Mouse (Mus musculus) ES-Bruce4 (cell line): ENCODE measurements around the gene Traf3ip3. TPM values are rescaled to one million over a fixed set of nuclear protein-coding genes. Genes with fewer than 3 reads are reported as not detected.

Experiments used
- H3K27ac ChIP-seq: 2 replicates; pipeline ENCODE4 v1.5.1; 2012; ENCODE audit warnings: low read length, inconsistent platforms; ENCODE audit not compliant: insufficient read depth
- H3K27me3 ChIP-seq: 2 replicates; pipeline ENCODE4 v1.6.1; 2012; ENCODE audit warnings: mild to moderate bottlenecking, low read length, inconsistent platforms; ENCODE audit not compliant: control insufficient read depth, poor library complexity, insufficient read depth, severe bottlenecking
- H3K36me3 ChIP-seq: 2 replicates; pipeline ENCODE4 v1.6.1; 2012; ENCODE audit warnings: inconsistent platforms, mild to moderate bottlenecking, low read length, moderate library complexity; ENCODE audit not compliant: control insufficient read depth, poor library complexity, insufficient read depth, severe bottlenecking
- H3K4me1 ChIP-seq: one replicate; pipeline ENCODE4 v1.8.1; 2011; ENCODE audit warnings: low read length; ENCODE audit not compliant: control insufficient read depth, insufficient read depth
- H3K4me3 ChIP-seq: 2 replicates; pipeline ENCODE4 v1.5.1; 2011; ENCODE audit warnings: low read depth, mild to moderate bottlenecking, low read length
- H3K9ac ChIP-seq: 2 replicates; pipeline ENCODE4 v1.6.1; 2012; ENCODE audit warnings: low read depth, mild to moderate bottlenecking, inconsistent platforms; ENCODE audit not compliant: poor library complexity, severe bottlenecking
- H3K9me3 ChIP-seq: replicated peaks from 2 replicates; pipeline ENCODE4 v1.6.1; 2012; ENCODE audit warnings: mild to moderate bottlenecking, low read length, inconsistent platforms; ENCODE audit not compliant: control insufficient read depth, poor library complexity, insufficient read depth, severe bottlenecking
- CTCF ChIP-seq: IDR thresholded peaks from one replicate; pipeline ENCODE4 v1.8.1; 2011; ENCODE audit warnings: low read depth, low read length
- EP300 ChIP-seq: IDR thresholded peaks from 2 replicates; pipeline ENCODE4 v1.6.1; 2011; ENCODE audit warnings: low read depth, low read length; ENCODE audit not compliant: insufficient read depth
- POLR2A ChIP-seq: IDR thresholded peaks from one replicate; pipeline ENCODE4 v1.8.1; 2011; ENCODE audit warnings: low read length; ENCODE audit not compliant: insufficient read depth
- polyA plus RNA-seq: library from polyadenylated mRNA; stranded (reverse); fragments of >200 nt; gene quantifications from 2 replicates; pipeline ENCODE4 v1.2.4, GENCODE M21; 2011; ENCODE audit warnings: low read depth; ENCODE audit not compliant: missing spikeins, insufficient read depth, insufficient read length

The Traf3ip3 gene
- polyA plus RNA-seq: not detected in 2 replicates

DNA sequence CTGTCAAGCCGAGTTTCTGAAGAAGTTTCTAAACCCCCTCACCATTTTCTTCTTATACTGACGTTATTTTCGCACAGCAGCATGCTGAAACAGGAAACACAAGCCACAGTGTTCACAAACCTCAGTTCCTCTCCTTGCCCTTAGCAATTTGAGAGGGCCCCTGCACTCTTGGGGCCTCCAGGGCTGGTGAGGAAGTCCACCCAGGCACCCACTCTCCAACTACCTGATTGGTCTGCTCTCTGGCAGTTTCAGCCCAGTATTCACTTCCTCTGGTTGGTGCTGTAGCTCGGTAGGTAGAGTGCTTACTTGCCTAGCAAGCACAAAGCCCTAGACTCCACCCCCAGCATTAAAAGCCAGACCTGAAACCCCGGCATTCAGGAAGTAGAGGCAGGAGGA, at the start of gene Traf3ip3:
Traf3ip3 (minus strand) TSS at position 321 of the 396 bp plus-strand sequence.
- no peaks in the 10 kb centered on the region for H3K36me3 ChIP-seq
- no peaks in the 10 kb centered on the region for H3K4me1 ChIP-seq
- no peak within 1 kb of the TSS for H3K4me3 ChIP-seq
- no peaks in the 10 kb centered on the region for H3K9me3 ChIP-seq
- no peak within 1 kb of the TSS for H3K9ac ChIP-seq
- H3K27me3 ChIP-seq: no peaks in the 10 kb centered on the region; the same call in 1 of the 2 replicates
- TF ChIP-seq EP300: no peak
- no peak for TF ChIP-seq POLR2A
- no peak for TF ChIP-seq CTCF
- H3K27ac ChIP-seq: no peak within 1 kb of the TSS

DNA sequence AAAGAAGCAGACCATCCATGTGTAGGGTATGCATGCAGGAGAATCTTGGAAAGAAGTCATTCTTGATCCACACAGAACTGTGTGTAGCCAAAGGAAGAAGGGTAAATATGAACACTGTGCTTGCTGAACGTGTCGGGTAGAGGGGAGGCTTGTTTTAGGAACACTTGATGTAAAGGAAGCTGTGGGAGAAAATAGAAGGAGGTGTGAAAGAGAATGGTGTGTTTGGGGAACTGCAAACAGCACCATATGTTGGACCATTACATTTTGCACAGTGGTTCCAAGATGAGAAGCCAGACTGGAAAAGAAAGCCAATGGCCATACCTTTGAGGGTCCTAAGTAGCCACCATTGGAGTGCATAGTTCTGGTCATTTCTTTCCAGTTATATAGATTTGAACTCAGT, 48.5 kb upstream of the Traf3ip3 start:
- Histone ChIP-seq H3K9me3 (no peaks in the 10 kb centered on the region), H3K9ac (no peak overlapping the region), H3K36me3 (no peaks in the 10 kb centered on the region), H3K27ac (no peak overlapping the region), H3K27me3 (no peaks in the 10 kb centered on the region), H3K4me1 (no peaks in the 10 kb centered on the region), H3K4me3 (no peak overlapping the region)
- TF ChIP-seq POLR2A: no peak
- TF ChIP-seq CTCF: no peak
- TF ChIP-seq EP300: no peak

DNA sequence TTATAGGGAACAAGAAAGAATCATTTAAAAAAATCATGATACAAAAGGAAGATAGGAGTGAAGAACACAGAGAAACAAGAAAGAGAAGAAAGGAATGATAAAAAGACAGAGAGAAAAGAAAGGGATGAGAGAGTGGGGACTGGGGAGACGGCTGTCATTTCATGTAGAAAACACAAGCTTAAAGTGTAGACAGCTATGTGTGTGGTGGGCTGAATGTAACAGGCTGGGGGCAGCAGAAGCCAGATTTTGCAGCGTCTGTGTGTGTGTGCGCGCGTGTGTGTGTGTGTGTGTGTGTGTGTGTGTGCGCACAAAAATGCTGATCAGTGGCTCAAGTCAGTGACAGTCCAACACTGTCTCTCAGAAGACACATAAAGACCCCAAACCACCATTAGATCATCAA, 42.7 kb upstream of the Traf3ip3 start:
- Histone ChIP-seq H3K9me3 (no peaks in the 10 kb centered on the region), H3K4me3 (no peak overlapping the region), H3K9ac (no peak overlapping the region), H3K27ac (no peak overlapping the region), H3K27me3 (no peaks in the 10 kb centered on the region), H3K4me1 (no peaks in the 10 kb centered on the region), H3K36me3 (no peaks in the 10 kb centered on the region)
- TF ChIP-seq POLR2A: no peak
- TF ChIP-seq CTCF: no peak
- TF ChIP-seq EP300: no peak

GRCm38 (mm10) chr1:193243571-193244193, 42.2 kb upstream of the Traf3ip3 start:
- TF ChIP-seq POLR2A (no peak), CTCF (no peak), EP300 (no peak)
- no peaks in the 10 kb centered on the region for H3K4me1 ChIP-seq
- H3K36me3 ChIP-seq: no peaks in the 10 kb centered on the region
- H3K9ac ChIP-seq: no peak overlapping the region
- H3K27me3 ChIP-seq: no peaks in the 10 kb centered on the region
- no peak overlapping the region for H3K4me3 ChIP-seq
- H3K27ac ChIP-seq: no peak overlapping the region
- no peaks in the 10 kb centered on the region for H3K9me3 ChIP-seq

- TF ChIP-seq POLR2A (no peak), CTCF (no peak), EP300 (no peak)
- no peaks in the 10 kb centered on the region for H3K4me1 ChIP-seq
- H3K4me3 ChIP-seq: no peak overlapping the region
- H3K9ac ChIP-seq: no peak overlapping the region
- no peaks in the 10 kb centered on the region for H3K9me3 ChIP-seq
- no peaks in the 10 kb centered on the region for H3K27me3 ChIP-seq
- H3K27ac ChIP-seq: no peak overlapping the region
- H3K36me3 ChIP-seq: no peaks in the 10 kb centered on the region
Measured at GRCm38 (mm10) chr1:193242863-193243262, 41.4 kb upstream of the Traf3ip3 start.

DNA sequence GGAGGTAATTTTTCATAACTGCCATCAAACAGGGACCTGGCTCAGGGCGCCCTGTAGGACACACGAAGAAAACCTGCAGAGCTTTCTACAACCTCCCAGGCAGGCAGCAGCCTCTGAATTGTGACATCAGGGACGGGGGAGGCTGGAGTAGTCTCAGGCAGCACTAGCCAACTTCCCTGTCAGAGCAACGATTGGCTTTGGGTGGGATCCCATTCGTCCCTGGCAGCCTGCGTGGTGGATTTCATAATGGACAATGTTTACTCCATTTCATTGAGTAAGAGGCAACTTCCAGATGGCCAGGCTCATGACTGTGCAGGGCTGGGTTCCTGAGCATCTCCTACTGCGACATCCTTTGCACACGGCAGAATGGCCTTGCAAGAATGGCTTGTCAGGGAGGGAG, 40.7 kb upstream of the Traf3ip3 start:
- no peak for TF ChIP-seq POLR2A
- no peak for TF ChIP-seq EP300
- no peak for TF ChIP-seq CTCF
- H3K36me3 ChIP-seq: no peaks in the 10 kb centered on the region
- H3K9me3 ChIP-seq: no peaks in the 10 kb centered on the region
- no peak overlapping the region for H3K9ac ChIP-seq
- H3K4me3 ChIP-seq: no peak overlapping the region
- no peaks in the 10 kb centered on the region for H3K27me3 ChIP-seq
- no peaks in the 10 kb centered on the region for H3K4me1 ChIP-seq
- no peak overlapping the region for H3K27ac ChIP-seq
